Mouse (Mus musculus): ENCODE data around the gene Cib4.

Gene Cib4

DNA sequence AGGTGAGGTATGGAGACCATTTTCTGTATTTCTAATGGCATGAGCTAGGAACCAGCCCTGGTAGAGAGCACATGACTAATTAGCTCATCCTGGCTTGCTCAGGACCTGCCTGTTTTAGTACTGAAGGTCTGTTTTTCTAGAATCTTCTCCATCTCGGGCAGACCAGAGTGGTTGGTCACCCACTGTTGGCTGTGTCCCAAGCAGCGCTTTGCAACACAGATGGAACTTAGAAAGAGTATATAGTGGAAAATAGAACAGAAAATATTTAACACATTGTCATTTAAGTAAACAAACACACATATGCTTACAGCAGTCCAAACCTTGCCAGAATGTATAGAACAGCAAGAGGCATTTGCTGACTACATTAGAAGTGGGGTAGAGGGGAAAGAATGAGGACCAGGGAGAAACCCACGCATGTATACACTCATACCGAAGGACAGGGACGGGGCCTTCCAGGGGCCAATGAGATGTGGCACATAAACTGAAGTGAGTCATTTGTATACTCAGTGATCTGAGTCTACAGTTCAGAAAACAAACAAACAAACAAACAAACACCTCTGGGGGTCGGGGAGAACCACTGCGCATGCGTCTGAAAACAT, 105.2 kb downstream of the Cib4 start:
- no peak for DNase-seq (ENCODE audit: low spot score)

DNA sequence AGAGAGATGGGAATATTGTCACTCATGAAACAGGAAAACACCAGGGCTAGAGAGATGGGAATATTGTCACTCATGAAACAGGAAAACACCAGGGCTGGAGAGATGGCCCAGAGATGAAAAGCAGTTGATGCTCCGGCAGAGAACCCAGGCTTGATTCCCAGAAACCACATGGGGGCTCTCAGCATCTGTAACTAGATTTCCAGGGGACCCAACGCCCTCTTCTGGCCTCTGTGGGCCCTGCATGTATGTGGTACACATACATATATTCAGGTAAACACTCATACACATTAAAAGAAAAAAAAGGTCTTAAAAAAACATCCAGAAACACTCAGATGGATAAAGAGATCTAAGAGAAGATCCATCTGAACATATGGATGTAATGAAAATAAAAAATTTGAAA, 106.7 kb downstream of the Cib4 start:
- no peak for DNase-seq (ENCODE audit: low spot score)

Data from T-cell, adult 2 months (primary cell).